Mouse (Mus musculus) thymus, adult 18-20 months (tissue): ENCODE measurements around the gene Cemip2.

ENCODE experiments used
- DNase-seq, 2 experiments: peaks; one replicate each; pipeline ENCODE4 v3.0.0; 2022; ENCODE audit warnings: mixed read lengths in 2 of 2

Gene Cemip2

DNA sequence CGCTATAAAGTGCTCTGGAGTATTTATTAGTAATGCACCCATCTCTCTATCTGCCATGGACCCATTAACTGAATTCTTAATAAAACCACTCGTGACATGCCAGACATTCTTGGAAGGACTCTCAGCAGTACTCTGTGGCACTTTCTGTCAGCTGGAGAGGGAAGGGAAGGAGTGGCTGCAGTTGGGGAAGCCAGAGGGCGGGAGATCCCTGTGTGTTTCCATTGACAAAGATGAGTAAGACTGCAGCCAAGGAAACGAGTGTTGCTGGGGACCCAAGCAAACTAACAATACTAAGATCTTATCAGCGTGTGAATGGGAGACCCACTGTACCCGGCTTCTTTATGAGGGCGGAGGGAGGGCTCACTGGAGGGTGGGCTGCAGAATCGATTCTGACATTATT lies 2.5 kb downstream of the Cemip2 start:
- no peak for DNase-seq

DNA sequence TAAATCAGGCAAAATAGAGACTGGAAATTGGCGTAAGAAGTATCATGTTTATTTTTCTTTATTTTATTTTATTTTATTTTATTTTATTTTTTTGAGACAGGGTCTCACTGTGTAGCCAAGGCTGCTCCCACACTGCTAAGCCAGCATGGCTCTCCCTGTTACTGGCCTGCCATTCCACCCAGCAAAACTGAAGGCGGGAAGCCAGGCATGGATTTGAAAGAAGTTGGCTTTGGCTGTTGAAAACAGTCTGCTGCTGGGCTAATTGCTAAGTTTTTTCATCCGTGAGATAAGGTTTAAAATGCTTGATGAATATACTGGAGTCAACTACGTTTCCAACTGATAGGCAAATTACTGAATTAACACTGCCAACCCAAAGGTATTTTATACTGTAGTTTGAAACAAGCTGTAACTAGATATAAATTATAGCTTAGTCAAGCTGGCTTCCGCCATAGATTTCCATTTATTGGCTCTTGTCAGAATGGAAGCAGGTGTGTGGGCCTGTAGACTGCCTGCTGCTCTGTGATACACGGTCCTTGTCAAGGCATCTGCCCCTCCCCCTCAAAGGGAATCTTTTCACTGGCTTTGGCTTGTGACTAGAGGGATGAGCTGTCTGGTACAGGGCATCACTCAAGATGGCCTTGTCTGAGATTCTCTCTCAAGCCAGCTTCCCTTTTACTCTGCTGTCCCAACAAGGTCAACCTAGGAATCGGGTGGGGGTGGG lies 3.1 kb downstream of the Cemip2 start:
- DNase-seq = no peak

DNA sequence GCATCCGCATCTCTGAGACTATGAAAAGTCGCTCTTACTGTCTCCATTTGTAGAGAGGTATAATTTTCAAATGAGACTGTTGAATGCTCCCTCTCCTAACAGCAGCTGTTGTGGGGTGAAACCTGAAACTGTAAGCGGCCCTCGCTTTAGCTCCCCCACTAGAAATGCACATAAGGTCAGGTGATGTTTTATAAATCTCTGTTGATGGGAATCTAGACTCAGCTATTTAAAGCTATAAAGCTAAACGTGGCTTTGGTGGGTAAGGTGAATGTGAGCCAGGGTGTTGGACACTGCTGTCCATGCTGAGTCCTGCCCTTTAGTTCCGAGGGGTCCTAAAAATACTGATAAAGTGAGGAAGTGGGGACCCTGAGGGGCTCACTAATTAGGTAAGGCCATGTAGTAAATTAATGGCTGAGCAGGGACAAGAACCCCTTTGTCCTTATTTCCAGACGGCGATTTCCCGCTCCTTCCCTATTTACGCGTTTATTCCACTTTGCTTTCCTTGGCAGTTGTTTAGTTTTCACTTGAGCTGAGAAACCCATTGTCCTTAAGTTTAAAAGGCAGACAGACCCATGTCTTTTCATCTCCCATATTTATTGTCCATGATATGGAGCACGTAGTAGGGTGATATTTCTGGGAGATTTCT lies 3.8 kb downstream of the Cemip2 start:
- no peak for DNase-seq

DNA sequence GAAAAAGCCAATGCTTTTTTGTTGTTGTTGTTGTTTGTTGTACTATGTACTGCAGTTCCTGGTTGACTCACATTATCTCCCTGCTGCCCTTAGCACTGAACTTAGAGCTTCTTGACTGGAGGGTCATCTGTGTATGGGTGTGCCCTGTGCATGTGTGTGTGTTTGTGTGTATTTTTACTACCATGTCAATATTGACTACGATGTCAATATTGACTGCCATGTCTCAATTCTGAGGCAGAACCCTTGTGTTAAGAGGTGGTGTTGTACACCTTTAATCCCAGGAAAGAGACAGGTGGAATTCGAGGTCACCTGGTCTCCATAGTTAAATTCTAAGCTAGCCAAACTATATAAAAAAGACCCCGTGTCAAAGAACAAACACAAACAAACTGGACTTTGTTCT lies 5.6 kb downstream of the Cemip2 start:
- no peak for DNase-seq

DNA sequence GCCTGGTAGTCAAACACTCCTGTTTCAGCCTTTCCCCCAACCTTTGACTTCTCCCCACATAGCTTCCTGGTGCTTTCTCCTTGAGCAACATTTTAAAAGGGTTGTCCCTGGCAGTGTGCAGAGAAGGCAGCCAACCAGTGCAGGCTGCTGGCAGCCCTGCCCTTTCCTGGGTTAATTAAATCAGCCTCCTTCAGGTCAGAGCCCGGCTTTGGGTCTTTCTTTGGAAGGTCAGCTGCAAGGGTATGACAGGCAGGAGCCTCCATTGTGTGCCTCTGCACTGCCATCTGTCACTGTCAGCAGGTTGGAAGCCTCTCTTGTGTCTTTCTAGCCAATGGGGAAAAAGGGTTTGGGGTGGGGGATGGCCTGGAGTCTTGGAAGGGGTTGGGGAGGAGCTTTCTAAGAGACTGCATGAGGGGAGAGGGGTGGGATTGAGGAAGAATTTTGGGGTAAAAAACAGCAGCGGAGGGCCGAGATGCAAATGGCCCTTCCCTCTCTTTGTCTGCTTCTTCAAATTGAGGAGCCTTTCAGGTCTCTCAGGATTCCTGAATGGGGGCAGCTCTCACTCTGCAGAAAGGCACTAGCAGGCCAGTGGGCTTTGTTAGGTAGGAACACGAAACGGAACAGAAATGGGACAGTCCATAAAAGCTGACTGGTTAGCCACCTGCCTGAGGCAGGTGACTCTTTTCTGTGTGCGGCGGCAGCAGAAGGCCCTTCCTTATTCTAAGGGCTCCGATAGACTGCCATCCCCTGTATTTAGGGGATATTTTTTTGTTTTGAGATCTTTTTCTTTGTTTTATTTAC lies 6.4 kb downstream of the Cemip2 start:
- no peak for DNase-seq

DNA sequence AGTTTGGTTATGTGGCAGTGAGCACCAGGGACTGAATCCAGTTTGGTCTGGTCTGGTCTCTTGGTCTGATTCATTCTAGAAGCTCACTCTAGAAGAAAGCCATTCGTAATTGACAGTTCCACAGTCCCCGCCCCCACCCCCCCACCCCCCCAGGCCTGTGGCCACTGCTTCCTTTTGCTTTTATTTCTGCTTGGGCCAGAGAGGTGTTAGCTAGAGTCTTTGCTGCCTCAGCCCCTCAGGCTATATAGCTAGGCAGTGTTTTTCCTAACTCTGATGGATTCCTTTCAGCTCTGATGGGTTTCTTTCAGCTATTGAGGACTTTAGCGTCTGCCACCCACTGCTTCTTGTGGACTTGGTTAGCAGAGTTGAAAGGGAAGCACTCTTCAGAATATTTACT lies 7.0 kb downstream of the Cemip2 start:
- DNase-seq = no peak

DNA sequence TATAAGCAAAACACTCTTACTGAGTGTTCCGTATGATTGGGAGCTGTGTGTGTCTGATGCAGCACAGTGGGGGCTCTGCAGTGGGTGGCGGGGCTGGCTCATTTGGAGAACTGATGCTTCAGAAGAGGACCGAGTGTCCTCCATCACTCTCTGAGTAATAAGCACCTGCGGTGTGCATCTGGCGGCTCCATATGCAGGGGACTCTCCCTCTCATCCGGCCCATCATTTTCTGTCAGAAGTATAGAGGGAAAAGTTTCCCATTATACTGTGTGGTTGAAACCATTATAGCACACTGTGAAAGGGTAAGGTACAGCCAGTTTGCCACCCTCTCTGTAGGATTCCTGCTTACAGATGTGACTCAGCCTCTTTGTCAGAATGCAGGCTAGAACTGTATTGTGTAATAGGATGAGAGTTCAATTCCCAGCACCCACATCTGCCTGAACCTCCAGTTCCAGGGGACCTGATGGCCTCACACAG lies 8.9 kb downstream of the Cemip2 start:
- no peak for DNase-seq

DNA sequence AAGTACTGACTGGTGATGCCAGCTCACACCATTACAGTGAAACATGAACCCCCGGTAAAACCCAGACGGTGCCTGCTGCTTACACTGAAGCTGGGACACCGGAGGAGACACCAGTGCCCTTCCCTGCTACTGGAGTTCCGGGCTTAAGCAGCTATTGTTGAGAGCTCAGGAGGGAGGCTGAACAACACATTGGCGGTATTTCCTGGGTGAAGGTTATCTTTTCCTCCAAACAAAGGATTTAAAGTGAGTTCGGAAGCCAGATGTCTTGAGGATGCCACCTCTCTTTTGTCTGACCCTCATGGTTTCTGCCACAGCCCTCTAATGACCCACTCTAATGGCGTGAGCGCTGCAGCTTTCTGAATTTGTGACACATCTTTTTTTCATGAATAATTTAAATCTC lies 10.9 kb downstream of the Cemip2 start:
- DNase-seq = no peak

DNA sequence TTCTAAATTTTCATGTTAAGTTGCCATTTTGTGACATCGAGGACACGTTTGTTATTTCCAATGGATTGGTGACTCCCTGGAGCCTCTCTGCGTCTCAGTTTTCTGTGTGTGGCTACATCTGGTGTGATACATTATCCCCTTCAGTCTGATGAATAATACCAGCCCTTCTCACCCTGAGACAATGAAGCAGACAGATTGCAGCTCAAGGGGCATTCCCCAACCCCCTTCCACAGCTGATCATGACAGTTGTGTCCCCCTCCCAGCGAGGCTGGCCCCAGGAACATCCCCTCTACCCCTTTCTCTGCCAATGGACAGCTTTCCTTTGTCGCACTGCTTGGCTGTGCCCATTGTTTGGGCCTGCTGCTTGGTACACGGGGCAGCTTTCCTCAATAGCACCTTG lies 11.5 kb downstream of the Cemip2 start:
- DNase-seq = no peak

DNA sequence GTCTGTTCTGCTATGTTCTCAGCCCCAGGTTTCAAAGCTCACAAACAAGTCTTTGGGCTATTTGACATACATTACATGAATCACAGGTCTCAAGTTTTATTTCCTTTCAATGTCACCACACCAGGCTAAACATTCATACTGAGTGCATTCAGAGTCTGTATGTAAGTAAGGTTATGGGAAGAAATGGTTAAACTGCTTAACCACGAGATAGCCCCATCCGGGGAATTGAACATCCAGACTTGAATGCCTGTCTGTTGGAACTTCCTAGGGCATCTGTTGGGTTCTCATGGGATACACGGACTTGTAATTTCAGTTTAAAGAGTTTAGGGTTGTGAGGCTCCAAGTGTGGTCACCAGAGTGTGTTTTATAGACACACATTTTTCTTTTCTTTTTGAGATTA lies 13.2 kb downstream of the Cemip2 start:
- DNase-seq = no peak

DNA sequence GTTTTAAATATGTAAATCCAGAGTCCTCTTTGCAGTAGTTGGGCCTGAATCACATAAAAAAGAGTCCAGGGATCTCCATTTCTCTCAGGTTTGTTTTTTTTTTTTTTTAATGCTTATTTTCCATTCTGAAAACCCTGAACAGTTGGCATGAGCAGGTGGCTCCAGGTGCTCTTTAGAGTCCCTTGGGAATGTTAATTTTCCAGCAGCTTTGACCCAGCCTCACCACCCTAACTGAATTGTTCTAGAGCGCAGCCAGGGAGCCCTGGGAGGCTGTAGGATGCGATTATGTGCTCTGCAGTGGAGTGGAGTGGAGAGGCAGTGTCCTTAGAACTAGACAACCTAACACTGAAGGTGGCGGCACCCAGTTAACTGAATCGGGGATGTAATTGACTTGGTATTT lies 13.7 kb downstream of the Cemip2 start:
- DNase-seq = no peak

DNA sequence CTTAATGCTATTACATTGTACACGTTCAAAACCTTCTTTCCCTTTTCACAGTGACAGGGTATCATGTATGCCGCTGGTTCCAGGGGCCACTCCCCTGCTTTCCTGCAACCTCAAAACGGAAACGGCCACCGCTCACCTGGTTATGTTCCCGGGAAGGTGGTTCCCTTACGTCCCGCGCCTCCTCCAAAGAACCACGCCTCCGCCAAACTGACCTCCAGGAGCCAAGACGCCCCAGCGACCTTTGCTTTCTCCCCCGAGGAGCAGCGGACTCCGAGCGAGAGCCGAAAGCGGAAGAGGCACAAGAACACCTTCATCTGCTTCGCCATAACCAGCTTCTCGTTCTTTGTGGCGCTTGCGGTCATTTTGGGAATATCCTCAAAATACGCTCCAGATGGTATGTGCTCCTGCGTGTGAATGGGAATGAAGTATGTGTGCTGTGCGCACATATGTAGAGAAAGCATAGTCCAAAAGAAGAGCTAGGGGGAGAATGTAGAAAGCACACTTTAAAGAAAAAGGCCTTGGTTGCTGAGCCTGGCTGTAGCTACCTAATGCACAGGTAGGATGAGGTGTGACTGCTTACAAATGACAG lies 14.5 kb downstream of the Cemip2 start:
- DNase-seq = no peak

DNA sequence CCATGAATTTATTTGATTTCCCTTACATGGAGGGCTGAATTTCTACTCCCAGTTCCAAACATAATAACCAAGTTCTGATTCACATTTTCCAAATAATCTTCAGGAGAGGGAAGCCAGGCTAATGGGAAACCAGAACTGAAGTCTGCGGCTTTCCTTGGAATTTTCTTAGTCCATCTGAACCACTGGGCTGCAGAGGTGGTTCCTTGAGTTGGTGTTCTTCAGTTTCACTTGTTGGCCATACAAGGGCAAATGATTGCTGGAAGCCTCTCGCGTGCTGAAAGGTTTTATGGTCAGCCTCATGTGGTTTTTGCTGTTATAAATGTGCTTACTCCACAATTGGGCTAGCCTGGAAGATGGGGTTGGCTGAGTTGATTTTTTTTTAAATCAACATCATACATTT lies 16.4 kb downstream of the Cemip2 start:
- no peak for DNase-seq

DNA sequence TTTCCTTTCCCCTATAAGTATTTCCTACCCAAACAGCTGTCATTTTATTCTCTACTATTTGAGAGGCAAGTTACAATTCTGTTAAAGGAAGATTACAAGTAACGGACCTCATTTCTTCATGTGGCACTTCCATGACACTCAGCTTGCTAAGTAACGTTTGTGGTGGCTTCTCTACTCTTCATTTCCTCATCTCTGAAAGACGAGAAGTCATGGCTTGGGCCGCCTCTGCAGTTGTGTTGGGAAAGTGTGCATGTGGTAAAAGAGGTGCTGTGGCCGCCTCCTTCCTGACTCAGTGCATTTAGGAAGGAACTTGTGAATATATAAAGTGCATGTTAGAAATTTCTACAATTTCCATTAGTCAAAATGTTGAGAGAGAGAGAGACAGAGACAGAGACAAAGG lies 18.2 kb downstream of the Cemip2 start:
- DNase-seq = no peak

DNA sequence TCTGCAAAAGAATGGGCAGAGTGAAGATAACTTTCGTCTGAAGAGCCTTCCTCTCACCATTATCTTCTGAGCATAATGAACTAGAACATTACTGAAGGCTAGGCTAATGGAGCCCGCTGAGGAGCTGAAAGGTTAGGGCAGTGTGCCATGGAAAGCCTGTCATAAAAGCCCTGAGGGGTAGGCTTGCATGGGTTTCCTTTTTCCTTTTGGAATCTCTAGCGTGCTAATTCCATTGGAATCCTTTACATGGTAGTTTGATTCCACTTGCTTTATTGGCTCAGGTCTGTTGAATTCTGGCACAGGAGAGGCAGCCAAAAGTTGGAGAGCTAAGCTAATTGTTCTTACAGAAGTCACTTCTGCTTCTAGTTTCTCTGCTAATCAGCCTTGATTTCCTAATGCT lies 20.6 kb downstream of the Cemip2 start:
- no peak for DNase-seq

DNA sequence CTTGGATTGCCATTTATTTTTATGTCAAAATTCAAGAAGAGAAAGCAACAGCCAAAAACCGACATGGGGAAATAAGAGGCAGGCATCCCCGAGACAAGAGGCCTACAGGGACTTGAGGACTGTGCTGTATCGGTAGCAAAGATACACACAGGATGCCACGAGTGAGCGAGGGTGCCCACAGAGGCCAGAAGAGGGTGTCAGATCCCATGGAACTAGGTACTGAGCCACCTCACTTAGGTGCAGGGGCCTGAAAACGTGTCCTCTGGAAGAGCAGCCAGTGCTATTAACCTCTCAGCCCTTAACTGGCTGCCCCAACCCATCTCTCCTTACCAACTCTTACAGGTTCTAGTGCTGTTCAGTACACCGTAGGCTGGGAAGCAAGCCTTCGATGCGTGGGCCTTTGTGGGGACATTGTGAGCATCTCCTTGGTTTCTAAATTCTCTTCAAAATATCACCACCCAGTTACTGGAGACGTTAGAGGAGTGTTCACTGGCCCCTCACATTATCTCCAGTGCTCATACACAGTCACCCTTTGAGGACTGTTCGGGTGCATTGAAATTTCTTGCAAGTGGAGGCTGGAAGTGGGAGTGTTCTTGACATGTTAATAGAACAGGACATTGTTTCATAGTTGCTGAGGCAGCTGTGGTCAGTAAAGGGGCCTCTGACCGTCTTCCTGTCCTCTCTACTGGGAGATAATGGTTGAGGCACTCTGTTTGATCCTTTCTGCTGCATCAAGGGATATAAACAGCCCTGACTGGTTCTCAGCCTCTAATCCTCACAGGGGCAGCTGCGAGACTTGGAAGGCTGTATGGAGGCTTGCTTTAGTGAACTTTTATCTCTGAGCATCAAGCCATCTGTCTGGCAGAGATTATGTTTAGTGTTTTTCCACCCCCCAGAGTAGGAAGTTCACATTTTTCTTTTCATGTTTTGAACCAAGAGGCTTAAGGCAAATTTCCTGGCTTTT lies 21.6 kb downstream of the Cemip2 start:
- DNase-seq = no peak

DNA sequence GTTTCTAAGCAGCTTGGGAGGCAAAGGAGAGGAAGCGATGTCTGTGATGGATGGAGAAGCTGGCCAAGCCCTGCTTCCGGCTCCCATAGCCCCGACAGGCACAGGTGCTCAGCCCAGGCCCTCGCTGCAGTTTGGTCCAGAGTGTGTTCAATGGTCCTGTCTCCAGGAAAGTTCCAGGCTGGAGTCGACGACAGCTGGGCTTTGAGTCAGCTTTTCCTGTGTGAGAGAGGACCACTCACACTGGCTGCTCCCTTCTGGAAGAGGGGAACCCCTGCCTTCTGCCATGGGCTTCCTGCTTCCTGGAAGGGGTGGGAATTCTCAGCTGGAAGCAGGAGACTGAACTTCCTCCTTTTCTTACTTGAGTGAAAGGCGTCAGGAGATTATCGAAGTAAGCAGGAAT lies 26.3 kb downstream of the Cemip2 start:
- DNase-seq = no peak

DNA sequence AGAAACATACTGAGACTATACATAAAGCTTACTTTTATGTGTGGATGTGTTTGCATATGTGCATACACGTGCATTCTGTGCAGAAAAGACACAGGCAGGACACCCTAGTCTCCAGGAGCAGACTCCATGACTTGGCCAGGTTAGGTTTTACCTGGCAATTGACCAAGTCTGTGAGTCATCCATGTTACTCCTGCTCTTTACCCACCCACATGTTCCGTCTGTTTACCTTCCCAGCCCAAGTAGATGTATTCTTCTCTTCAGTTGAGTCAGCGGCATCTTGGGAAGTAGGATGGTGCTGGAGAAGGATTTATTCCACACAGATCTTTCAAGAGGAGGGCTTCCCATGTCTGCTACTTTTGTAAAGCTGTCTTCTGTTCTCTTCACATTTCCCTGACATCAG lies 27.2 kb downstream of the Cemip2 start:
- no peak for DNase-seq

DNA sequence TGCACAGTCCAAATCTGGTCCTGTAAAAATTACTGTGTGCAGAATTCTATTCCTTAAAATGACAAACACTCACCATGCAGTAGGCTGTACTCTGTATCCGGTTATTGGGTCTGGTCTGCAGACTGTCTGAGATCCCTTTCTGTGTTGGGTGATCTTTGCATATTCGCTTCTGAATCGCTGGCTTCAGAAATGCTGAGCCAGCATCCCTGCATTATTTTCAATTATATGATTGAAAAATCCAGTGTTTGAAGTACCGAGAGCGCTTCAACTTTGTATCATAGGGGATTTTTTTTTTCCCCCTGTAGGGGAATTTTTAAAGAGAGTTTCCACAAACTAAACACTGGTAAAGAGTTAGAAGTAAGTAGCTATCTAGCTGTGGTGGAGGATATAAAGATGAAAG lies 32.0 kb downstream of the Cemip2 start:
- DNase-seq = no peak

DNA sequence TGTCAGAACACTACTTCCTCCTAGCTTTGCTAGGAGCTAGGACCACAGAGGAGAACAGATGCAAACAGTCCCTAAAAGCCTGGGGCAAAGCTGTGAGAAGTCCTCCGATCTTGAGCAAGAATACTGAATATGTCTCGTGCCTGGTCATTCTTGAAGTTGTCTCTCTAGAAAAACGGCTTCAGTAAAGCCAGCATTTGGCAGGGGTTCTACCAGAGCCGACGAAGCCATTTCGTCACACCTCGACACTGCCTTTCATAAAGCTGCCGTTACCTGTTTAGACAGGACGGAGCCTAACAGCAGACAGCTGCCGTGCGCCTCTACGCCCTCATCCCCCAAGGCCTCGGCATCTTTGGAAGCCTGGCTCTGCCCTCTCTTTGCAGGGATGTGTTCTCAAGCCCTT lies 35.4 kb downstream of the Cemip2 start:
- no peak for DNase-seq

DNA sequence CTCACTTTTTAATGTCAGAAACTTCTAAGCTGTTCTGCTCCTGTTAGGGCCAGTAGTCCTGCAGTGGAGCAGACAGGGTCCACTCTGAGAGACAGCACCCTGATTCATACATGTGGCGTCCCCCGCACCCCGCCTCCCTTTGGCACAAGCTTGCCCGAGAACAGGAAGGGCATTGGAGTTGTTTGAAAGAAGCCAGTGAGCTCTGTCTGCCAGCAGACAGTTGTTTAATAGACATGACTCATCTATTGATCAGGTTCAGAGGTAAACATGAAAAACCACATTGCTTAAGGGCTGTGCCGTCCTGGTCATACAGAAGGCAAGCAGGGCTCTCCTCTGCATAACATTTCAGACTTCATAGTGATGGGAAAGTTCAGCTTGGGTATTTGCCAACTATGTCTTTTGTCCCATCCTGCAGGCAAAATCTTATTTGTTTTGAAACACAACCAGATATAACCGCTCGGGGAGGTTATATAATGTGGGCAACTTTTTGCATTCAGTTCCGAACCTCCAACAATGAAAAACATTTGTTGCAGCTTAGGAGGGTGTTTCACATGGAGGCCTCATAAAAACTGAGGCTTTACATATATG lies 36.4 kb downstream of the Cemip2 start:
- no peak for DNase-seq

DNA sequence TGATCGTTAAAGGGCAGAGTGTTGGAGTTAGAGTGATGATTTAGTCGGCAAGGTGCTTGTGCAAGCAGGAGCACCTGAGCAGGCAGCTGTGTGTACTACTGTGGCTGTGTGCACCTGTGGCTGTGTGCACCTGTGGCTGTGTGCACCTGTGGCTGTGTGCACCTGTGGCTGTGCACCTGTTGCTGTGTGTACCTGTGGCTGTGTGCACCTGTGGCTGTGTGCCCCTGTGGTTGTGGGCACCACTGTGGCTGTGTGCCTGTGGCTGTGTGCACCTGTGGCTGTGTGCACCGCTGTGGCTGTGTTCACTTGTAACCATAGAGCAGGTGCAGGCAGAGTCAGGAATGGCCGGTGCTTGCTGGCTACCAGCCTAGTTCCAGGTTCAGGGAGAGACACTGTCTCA lies 38.1 kb downstream of the Cemip2 start:
- DNase-seq = no peak
